Mouse (Mus musculus) myocyte (in vitro differentiated cells): ENCODE data around the gene Flt1. TPM values are rescaled to one million over a fixed set of nuclear protein-coding genes. Genes with fewer than 3 reads are reported as not detected.

Experiments used
- H3K27me3 ChIP-seq: one replicate; pipeline ENCODE4 v1.6.1; 2011; ENCODE audit not compliant: control insufficient read depth, insufficient read depth, insufficient read length
- H3K36me3 ChIP-seq: one replicate; pipeline ENCODE4 v1.6.1; 2011; ENCODE audit not compliant: control insufficient read depth, insufficient read depth
- H3K4me2 ChIP-seq: one replicate; pipeline ENCODE4 v1.6.1; 2011; ENCODE audit warnings: low read depth, control low read depth
- H3K4me3 ChIP-seq: one replicate; pipeline ENCODE4 v1.5.1; 2011; ENCODE audit warnings: mild to moderate bottlenecking, control low read depth, moderate library complexity
- H3K79me2 ChIP-seq: one replicate; pipeline ENCODE4 v1.6.1; 2011; ENCODE audit not compliant: control insufficient read depth, insufficient read depth
- H3ac ChIP-seq: one replicate; pipeline ENCODE4 v1.6.1; 2011; ENCODE audit not compliant: control insufficient read depth, insufficient read length
- CEBPB ChIP-seq: IDR thresholded peaks from 2 replicates; pipeline ENCODE4 v1.6.1; 2011; ENCODE audit warnings: mild to moderate bottlenecking, moderate library complexity; ENCODE audit not compliant: poor library complexity, insufficient read depth, severe bottlenecking
- E2F4 ChIP-seq: IDR thresholded peaks from one replicate; pipeline ENCODE4 v1.6.1; 2011; ENCODE audit warnings: mild to moderate bottlenecking, control low read depth, moderate library complexity; ENCODE audit not compliant: insufficient read depth
- MAX ChIP-seq: IDR thresholded peaks from one replicate; pipeline ENCODE4 v1.6.1; 2011; ENCODE audit warnings: low read depth, mild to moderate bottlenecking, control low read depth
- MYOD1 ChIP-seq, 3 experiments: IDR thresholded peaks; one replicate each; pipeline ENCODE4 v1.6.1; 2011; ENCODE audit warnings: control low read depth in 2 of 3, low read depth in 2 of 3, mild to moderate bottlenecking in 2 of 3, moderate library complexity in 1 of 3; ENCODE audit not compliant: insufficient read length in 2 of 3, control insufficient read depth in 1 of 3
- MYOG ChIP-seq, 3 experiments: IDR thresholded peaks; one replicate each; pipeline ENCODE4 v1.6.1; 2011; ENCODE audit warnings: control low read depth in 2 of 3, low read depth in 2 of 3, mild to moderate bottlenecking in 2 of 3; ENCODE audit not compliant: insufficient read length in 2 of 3, control insufficient read depth in 1 of 3, insufficient read depth in 1 of 3
- POLR2A ChIP-seq: IDR thresholded peaks from one replicate; pipeline ENCODE4 v1.6.1; 2011; ENCODE audit warnings: low read depth, mild to moderate bottlenecking, control low read depth, moderate library complexity; ENCODE audit not compliant: insufficient read length
- POLR2AphosphoS2 ChIP-seq: IDR thresholded peaks from one replicate; pipeline ENCODE4 v1.6.1; 2011; ENCODE audit warnings: low read depth, control low read depth; ENCODE audit not compliant: insufficient read length
- REST ChIP-seq: IDR thresholded peaks from one replicate; pipeline ENCODE4 v1.6.1; 2011; ENCODE audit warnings: mild to moderate bottlenecking, control low read depth, moderate library complexity; ENCODE audit not compliant: insufficient read depth, insufficient read length
- SRF ChIP-seq: IDR thresholded peaks from one replicate; pipeline ENCODE4 v1.6.1; 2011; ENCODE audit warnings: low read depth; ENCODE audit not compliant: control insufficient read depth, insufficient read length
- TCF12 ChIP-seq: IDR thresholded peaks from one replicate; pipeline ENCODE4 v1.6.1; 2011; ENCODE audit warnings: mild to moderate bottlenecking, control low read depth; ENCODE audit not compliant: poor library complexity, insufficient read depth, severe bottlenecking
- TCF3 ChIP-seq: IDR thresholded peaks from one replicate; pipeline ENCODE4 v1.6.1; 2011; ENCODE audit warnings: low read depth, control low read depth; ENCODE audit not compliant: insufficient read length
- USF1 ChIP-seq: IDR thresholded peaks from one replicate; pipeline ENCODE4 v1.6.1; 2011; ENCODE audit warnings: low read depth, mild to moderate bottlenecking, control low read depth, moderate library complexity
- polyA plus RNA-seq: library from polyadenylated mRNA; unstranded; fragments of >200 nt; fragmentation: generic; extraction: Trizol; gene quantifications from one replicate; pipeline ENCODE4 v1.2.1, GENCODE M21; 2012; ENCODE audit warnings: missing spikeins

Flt1 gene
- polyA plus RNA-seq, 1 experiment = 1.1 TPM

DNA sequence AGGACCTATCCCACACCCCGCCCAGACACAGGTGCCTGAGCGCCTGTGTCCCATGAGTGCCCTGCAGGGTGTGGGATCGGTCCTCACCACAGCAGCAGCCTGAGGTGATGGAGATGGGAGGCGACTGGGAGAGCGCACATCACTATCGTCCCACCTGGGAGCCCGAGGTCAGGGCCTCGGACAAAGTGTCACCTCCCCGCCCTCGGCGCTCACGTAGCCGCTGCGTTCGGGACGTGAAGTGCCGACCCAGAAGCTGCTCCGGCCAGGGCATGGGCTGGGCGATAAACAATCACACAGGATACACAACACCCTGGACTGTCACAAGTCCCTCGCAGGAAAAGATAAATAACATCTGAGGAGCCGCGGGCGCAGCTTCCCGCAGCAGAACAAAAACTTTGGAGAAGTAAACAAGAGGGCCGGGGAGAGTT, 27.1 kb upstream of the Flt1 start:
- H3K36me3 ChIP-seq = no peaks in the 10 kb centered on the region
- no peak overlapping the region for H3K4me3 ChIP-seq
- no peak overlapping the region for H3ac ChIP-seq
- TF ChIP-seq CEBPB (no peak), USF1 (no peak), E2F4 (no peak), TCF3 (no peak), SRF (no peak), MAX (no peak)
- no peak overlapping the region for H3K4me2 ChIP-seq
- no peaks in the 10 kb centered on the region for H3K79me2 ChIP-seq
- no peaks in the 10 kb centered on the region for H3K27me3 ChIP-seq

DNA sequence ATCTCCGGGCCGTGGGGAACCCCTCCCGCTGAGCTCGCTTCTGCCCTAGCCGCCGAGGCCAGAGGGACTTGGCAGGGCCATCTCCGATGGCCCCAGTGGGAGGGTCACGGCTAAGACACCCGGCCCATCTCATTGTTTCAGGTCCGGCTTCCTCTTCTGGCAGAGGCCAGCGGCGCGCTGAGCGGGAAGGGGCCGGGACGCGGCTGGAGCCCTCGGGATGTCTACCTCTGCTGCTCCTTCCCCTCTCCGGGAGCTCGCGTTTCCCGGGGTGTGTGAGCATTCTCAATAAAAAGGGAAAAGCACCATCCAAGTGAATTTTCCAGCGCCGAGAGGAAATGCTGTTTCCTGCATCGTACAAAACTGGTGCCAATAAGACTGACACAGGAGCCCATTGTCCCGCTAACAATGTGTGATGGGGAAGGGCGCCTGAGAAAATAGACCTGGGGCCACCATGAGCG, 25.9 kb upstream of the Flt1 start:
- Histone ChIP-seq H3K4me3 (no peak overlapping the region), H3K4me2 (no peak overlapping the region), H3K27me3 (no peaks in the 10 kb centered on the region), H3K79me2 (no peaks in the 10 kb centered on the region), H3K36me3 (no peaks in the 10 kb centered on the region), H3ac (no peak overlapping the region)
- TF ChIP-seq MYOD1 (IDR thresholded peaks at IDR 0.05; ENCODE audit: control insufficient read depth in 1 of 3, insufficient read length in 2 of 3, low read depth in 2 of 3) (no peak), MYOG (IDR thresholded peaks at IDR 0.05; ENCODE audit: control insufficient read depth in 1 of 3, insufficient read depth in 1 of 3, insufficient read length in 2 of 3, low read depth in 2 of 3) (no peak), TCF3 (no peak), SRF (no peak)

DNA sequence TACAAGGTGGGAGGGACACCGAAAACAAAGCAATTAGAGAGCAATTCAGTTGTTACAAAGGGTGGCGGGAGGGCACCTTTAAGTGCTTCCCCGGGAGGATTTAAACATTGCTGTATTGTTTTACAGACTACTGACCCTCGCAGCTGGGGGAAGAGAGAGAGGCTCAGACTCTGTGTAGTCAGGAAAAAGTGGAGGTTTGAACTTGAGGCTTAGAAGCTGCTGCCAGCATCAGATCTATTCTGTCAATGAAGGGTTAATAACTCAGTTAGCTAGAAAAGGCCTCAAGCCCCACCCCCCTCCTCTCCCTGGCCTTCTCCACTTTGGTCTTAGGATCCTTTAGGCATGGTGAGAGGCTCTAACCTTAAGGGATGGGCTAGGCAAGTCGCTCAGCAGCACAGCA, 24.2 kb upstream of the Flt1 start:
- Histone ChIP-seq H3K4me3 (no peak overlapping the region), H3K4me2 (no peak overlapping the region), H3K79me2 (no peaks in the 10 kb centered on the region), H3K36me3 (no peaks in the 10 kb centered on the region), H3ac (no peak overlapping the region), H3K27me3 (no peaks in the 10 kb centered on the region)
- no peak for TF ChIP-seq REST
- TF ChIP-seq TCF3 = no peak
- TF ChIP-seq USF1 = no peak
- TF ChIP-seq MYOG (IDR thresholded peaks at IDR 0.05; ENCODE audit: control insufficient read depth in 1 of 3, insufficient read depth in 1 of 3, insufficient read length in 2 of 3, low read depth in 2 of 3) = no peak
- no peak for TF ChIP-seq POLR2AphosphoS2
- no peak for TF ChIP-seq POLR2A
- TF ChIP-seq E2F4 = no peak
- TF ChIP-seq MAX = no peak
- no peak for TF ChIP-seq SRF
- no peak for TF ChIP-seq CEBPB
- TF ChIP-seq TCF12 = no peak
- no peak for TF ChIP-seq MYOD1 (IDR thresholded peaks at IDR 0.05; ENCODE audit: control insufficient read depth in 1 of 3, insufficient read length in 2 of 3, low read depth in 2 of 3)

DNA sequence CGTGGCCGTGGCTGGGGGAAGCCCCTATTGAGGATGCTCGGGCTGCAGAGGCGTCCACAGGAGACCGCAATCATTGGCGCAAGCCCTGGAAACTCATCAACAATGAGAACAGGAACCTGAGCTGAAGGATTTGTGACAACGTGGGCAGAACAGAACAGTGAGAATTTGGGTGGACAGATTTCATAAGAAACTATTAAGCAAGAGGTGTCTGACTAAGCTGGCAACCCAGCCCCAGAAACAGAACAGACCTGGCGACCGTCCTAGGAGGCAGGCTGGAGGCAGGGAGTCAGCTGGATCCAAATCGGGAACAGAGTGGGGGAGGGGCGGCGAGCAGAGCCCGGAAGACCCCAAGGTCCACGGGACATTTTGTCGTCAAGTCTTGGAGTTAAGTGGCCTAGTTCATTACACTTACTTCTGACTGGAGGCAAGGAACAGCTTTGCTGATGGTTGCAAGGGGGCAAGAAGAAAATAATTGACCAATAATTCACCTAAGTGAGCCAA, 22.3 kb upstream of the Flt1 start:
- Histone ChIP-seq H3K79me2 (no peaks in the 10 kb centered on the region), H3K27me3 (no peaks in the 10 kb centered on the region), H3K36me3 (no peaks in the 10 kb centered on the region), H3K4me2 (peak overlapping the region; percentile 64), H3K4me3 (no peak overlapping the region), H3ac (no peak overlapping the region)
- TF ChIP-seq E2F4 (no peak), MAX (no peak), REST (no peak), SRF (no peak), MYOD1 (IDR thresholded peaks at IDR 0.05; ENCODE audit: control insufficient read depth in 1 of 3, insufficient read length in 2 of 3, low read depth in 2 of 3) (no peak), CEBPB (peak; percentile 84), USF1 (no peak), TCF12 (no peak)

DNA sequence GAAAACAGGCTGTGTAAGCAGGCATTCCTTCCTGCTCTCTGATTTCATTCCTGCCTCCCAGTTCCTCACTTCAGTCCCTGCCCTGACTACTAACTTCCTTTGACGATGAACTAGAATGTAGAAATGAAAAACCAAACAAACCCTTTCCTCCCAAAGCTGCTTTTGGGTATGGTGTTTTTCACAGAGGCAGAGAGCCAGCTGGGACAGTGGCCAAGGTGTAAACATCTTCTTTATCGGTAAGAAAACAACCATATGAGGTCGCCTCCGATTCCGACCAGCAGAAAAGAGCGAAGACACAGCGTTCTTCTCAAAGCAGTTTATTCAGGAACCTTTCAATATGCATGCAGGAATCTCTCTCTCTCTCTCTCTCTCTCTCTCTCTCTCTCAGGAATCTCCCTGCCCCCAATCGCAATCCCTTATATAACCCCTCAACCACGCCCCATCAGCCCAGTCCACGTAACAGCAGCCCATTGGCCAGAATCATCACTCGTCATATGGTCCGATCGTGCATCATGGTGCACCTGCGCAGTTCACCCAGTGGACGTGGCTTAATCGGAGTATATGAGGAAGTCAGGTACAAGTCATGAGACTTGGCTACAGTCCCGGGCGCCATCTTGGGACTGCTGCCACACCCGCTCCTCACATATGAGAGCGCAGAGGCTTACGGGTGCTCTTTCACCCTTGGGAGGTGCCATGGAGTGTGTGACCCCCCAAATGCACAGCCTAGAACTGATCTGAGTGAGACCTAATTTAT, 19.3 kb upstream of the Flt1 start:
- Histone ChIP-seq H3K79me2 (no peaks in the 10 kb centered on the region), H3K27me3 (no peaks in the 10 kb centered on the region)
- TF ChIP-seq MYOG (IDR thresholded peaks at IDR 0.05; ENCODE audit: control insufficient read depth in 1 of 3, insufficient read depth in 1 of 3, insufficient read length in 2 of 3, low read depth in 2 of 3) (no peak), E2F4 (no peak), TCF3 (no peak)

More for the DNA sequence above, 19.3 kb upstream of the Flt1 start:
- no peaks in the 10 kb centered on the region for H3K36me3 ChIP-seq
- no peak overlapping the region for H3K4me2 ChIP-seq
- H3ac ChIP-seq = no peak overlapping the region
- no peak overlapping the region for H3K4me3 ChIP-seq
